Mouse (Mus musculus) midbrain, embryonic 16.5 days (tissue): ENCODE measurements around the gene Cpz. TPM values are rescaled to one million over a fixed set of nuclear protein-coding genes. Genes with fewer than 3 reads are reported as not detected.

Experiments
- ATAC-seq: fragments of 200-750 bp; cut with Nextera tagmentation; 2 replicates; pipeline ENCODE4 v1.8.0; 2017; ENCODE audit warnings: moderate TSS enrichment
- H3K27ac ChIP-seq: fragments of 300-500 bp; sonication (generic); 2 replicates; pipeline ENCODE4 v1.5.1; 2014; ENCODE audit warnings: mild to moderate bottlenecking, low read length, mixed read lengths
- H3K27me3 ChIP-seq: fragments of 300-500 bp; sonication (generic); 2 replicates; pipeline ENCODE4 v1.6.1; 2014; ENCODE audit warnings: low read depth, low read length, mixed read lengths; ENCODE audit not compliant: control insufficient read depth, insufficient read depth
- H3K36me3 ChIP-seq: fragments of 300-500 bp; sonication (generic); 2 replicates; pipeline ENCODE4 v1.6.1; 2014; ENCODE audit warnings: mild to moderate bottlenecking, low read length, moderate library complexity, mixed read lengths; ENCODE audit not compliant: control insufficient read depth, insufficient read depth
- H3K4me1 ChIP-seq: fragments of 300-500 bp; sonication (generic); 2 replicates; pipeline ENCODE4 v1.6.1; 2014; ENCODE audit warnings: mild to moderate bottlenecking, low read length, mixed read lengths; ENCODE audit not compliant: control insufficient read depth, insufficient read depth
- H3K4me2 ChIP-seq: fragments of 300-500 bp; sonication (generic); 2 replicates; pipeline ENCODE4 v1.6.1; 2014; ENCODE audit warnings: mild to moderate bottlenecking, low read length, mixed read lengths
- H3K4me3 ChIP-seq: fragments of 300-500 bp; sonication (generic); 2 replicates; pipeline ENCODE4 v1.5.1; 2014; ENCODE audit warnings: low read depth, mild to moderate bottlenecking, low read length, moderate library complexity, mixed read lengths
- H3K9ac ChIP-seq: fragments of 300-500 bp; sonication (generic); 2 replicates; pipeline ENCODE4 v1.6.1; 2014; ENCODE audit warnings: low read depth, low read length, mixed read lengths
- H3K9me3 ChIP-seq: fragments of 300-500 bp; sonication (generic); replicated peaks from 2 replicates; pipeline ENCODE4 v1.6.1; 2014; ENCODE audit warnings: mild to moderate bottlenecking, low read length, mixed read lengths; ENCODE audit not compliant: control insufficient read depth, poor library complexity, severe bottlenecking
- WGBS: fragments of 180-500 bp; shearing (Covaris S2); extraction: QIAGEN DNeasy Blood & Tissue Kit; methylation state at CpG from one replicate; pipeline ENCODE4 v1.1.7; 2014; 5-methylcytosine and 5-hydroxymethylcytosine counted together
- polyA plus RNA-seq: library from polyadenylated mRNA; unstranded; fragments of >200 nt; fragmentation: Nextera tagmentation; extraction: Ambion mirVana; gene quantifications from 2 replicates; pipeline ENCODE4 v1.2.1, GENCODE M21; 2015

Gene Cpz
- polyA plus RNA-seq, 1 experiment from 2014 or later: 1.5 TPM

DNA sequence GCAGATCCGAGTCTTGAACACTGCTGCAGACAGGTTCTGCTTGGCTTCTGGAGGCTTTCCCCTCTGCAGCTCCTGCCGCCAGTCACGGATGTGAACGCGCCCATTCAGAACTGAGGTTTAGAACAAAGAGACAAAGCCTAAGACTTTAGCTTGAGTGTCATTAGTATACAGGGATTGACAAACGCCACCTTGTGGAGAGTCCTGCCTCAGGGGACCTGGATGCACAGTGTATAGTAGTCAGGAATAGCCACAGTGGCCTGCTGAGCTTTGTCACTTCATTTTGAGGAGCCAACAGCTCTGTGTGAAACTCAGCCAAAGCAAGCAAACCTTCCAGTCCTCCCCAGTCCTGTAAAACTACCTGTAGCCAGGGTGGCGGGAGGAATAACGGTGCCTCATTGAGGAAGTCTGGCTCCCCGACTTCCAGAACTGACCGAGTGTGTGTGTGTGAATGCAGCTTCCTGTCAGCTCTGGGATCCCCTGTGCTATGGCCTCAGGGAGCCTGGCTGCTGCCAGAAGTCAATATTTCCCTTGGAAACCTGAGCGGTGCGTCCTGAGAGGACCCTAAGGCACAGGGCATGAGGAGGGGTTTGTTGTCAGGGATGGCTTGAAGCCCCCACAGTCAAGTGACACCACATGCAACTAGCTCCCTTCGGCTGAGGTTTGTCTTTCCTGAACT lies 32.6 kb upstream of the Cpz start:
- peaks cover 20% of the 10 kb centered on the region for H3K36me3 ChIP-seq
- H3K4me2 ChIP-seq: no peak overlapping the region
- WGBS: 61% methylated on average over 13 of the region's 13 CpGs
- H3K27ac ChIP-seq: no peak overlapping the region; the same call in 1 of the 2 replicates
- no peaks in the 10 kb centered on the region for H3K9me3 ChIP-seq
- ATAC-seq: no peak
- H3K27me3 ChIP-seq: no peaks in the 10 kb centered on the region
- H3K9ac ChIP-seq: no peak overlapping the region
- H3K4me1 ChIP-seq: no peaks in the 10 kb centered on the region
- H3K4me3 ChIP-seq: no peak overlapping the region

DNA sequence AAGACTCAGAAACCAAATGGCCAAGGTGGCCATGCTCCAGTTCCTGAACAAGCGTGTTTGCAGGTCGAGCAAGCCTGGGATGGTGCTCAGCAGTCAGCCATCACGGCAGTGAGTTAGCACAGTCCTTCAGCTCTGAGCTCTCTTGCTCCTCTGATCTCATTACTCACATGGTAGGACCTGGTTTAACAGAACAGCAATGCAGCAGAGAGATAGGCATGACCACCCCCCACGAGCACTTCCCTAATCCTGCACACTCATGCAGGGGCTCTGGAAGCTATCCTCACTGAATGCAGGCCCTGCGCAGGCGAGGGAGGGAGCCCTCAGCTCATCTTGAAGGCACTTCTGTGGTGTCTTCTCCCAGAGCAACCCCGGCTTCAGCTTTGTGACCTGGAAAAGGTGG lies 30.9 kb upstream of the Cpz start:
- H3K4me2 ChIP-seq: no peak overlapping the region
- no peaks in the 10 kb centered on the region for H3K9me3 ChIP-seq
- WGBS: 86% methylated on average over 7 of the region's 7 CpGs
- peaks cover 17% of the 10 kb centered on the region for H3K36me3 ChIP-seq
- no peak overlapping the region for H3K4me3 ChIP-seq
- H3K4me1 ChIP-seq: no peaks in the 10 kb centered on the region
- ATAC-seq: no peak
- H3K9ac ChIP-seq: no peak overlapping the region
- H3K27me3 ChIP-seq: no peaks in the 10 kb centered on the region
- no peak overlapping the region for H3K27ac ChIP-seq

DNA sequence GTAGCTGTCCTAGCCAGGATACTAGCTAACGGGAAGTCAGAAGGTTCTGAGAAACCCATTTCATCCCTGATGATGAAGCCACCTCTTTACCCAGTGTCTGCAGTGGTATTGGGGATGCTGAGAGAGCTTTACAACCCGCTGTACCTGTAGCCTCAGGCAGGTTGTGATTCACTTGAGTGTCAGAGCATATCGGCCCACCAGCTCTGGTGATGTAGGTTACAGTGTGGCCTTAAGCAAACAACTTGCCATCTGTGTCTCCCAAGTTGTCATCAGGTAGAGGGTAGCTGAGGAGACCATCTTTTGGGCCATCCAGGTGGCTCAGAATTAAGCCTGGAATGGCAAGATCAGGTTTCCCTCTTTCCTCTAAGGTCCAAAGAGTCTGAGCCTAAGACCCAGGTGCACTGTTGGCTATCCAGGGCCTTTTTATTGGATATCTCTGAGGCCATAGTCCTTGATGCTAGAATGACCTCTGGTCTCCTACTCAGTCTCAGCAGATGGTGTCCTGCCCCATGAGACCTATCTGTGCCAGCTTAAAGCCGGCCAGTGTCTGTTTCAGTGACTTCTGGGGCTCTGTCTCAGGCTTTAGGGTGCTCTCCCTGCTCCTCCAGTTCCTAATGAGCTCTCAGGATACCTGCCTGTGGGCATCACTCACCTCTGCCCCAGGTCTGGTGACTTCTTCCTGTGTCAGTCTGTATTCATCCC lies 27.5 kb upstream of the Cpz start:
- WGBS: 78% methylated on average over 4 of the region's 4 CpGs
- no peak for ATAC-seq
- peaks cover 14% of the 10 kb centered on the region for H3K36me3 ChIP-seq
- no peak overlapping the region for H3K4me2 ChIP-seq
- H3K27me3 ChIP-seq: no peaks in the 10 kb centered on the region
- no peak overlapping the region for H3K9ac ChIP-seq
- H3K4me1 ChIP-seq: no peaks in the 10 kb centered on the region
- no peak overlapping the region for H3K4me3 ChIP-seq
- no peak overlapping the region for H3K27ac ChIP-seq
- no peaks in the 10 kb centered on the region for H3K9me3 ChIP-seq

DNA sequence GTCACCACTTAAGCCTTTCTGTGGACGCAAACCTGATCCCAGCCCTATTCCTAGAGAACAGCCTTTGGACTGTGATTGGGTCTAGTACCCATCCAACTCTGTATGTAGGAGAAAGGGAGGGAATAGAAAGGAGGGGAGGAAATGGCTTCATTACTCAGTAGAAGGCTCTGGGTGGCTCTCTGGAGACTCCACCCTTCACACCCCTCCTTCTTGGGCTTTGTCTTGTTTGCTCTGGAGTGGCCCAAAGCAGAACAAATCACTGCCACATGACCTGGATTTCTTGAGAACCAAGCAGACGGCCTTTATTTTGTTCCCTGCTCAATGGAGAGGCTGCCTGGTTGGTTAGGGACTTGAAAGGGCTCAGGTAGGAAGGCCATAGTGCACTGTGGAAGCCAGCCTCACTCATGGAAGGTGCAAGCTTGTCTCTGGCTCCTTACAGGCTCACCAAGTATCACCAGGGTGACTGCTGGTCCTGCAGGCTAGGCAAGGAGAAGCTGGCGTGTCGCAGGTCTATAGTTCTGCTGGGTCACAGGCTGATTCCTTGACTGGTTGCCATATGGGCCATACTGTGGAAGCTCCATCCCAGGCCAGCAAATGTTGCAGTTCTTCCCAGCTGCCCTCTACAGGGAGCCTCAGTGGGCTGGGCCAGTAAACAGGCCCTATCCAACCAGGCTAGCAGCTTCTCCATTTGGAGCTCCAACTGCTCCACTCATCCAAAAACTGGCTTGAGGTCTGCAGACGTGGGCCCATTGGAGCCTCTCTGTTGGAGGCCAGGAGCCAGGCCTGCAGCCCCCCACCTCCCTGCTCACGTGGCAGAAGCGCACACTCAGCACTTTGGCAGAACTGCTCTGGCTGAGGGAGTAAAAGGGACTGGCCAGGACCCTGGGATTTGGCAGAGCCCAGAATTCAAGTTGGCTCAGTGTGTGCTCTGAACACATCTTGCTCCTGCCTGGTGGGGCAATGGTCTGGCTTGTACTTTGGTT lies 26.6 kb upstream of the Cpz start:
- H3K27me3 ChIP-seq: no peaks in the 10 kb centered on the region
- no peaks in the 10 kb centered on the region for H3K4me1 ChIP-seq
- peaks cover 13% of the 10 kb centered on the region for H3K36me3 ChIP-seq
- no peak overlapping the region for H3K4me3 ChIP-seq
- WGBS: 53% methylated on average over 7 of the region's 7 CpGs
- no peak overlapping the region for H3K4me2 ChIP-seq
- H3K9me3 ChIP-seq: no peaks in the 10 kb centered on the region
- H3K27ac ChIP-seq: no peak overlapping the region
- no peak overlapping the region for H3K9ac ChIP-seq
- no peak for ATAC-seq

DNA sequence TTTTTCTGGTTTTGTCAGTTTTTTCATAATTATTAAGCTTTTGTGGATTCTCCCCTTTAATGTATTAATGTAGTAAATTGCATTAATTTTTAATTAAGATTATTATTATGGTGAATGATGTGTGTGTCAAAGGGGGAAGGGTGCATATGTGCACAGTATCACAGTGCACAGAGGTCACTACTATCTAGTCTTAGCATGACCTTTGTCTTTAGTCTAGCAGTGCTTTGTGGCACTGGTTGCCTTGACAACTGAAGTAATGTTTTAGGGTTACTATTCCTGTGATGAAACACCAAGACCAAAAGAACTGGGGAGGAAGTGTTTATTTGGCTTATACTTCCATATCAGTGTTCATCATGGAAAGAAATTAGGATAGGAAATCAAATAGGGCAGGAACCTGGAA lies 20.6 kb upstream of the Cpz start:
- no peak overlapping the region for H3K9ac ChIP-seq
- no peak overlapping the region for H3K4me2 ChIP-seq
- H3K36me3 ChIP-seq: no peaks in the 10 kb centered on the region
- no peaks in the 10 kb centered on the region for H3K4me1 ChIP-seq
- ATAC-seq: no peak
- H3K9me3 ChIP-seq: no peaks in the 10 kb centered on the region
- no peak overlapping the region for H3K4me3 ChIP-seq
- H3K27me3 ChIP-seq: no peaks in the 10 kb centered on the region
- H3K27ac ChIP-seq: no peak overlapping the region

DNA sequence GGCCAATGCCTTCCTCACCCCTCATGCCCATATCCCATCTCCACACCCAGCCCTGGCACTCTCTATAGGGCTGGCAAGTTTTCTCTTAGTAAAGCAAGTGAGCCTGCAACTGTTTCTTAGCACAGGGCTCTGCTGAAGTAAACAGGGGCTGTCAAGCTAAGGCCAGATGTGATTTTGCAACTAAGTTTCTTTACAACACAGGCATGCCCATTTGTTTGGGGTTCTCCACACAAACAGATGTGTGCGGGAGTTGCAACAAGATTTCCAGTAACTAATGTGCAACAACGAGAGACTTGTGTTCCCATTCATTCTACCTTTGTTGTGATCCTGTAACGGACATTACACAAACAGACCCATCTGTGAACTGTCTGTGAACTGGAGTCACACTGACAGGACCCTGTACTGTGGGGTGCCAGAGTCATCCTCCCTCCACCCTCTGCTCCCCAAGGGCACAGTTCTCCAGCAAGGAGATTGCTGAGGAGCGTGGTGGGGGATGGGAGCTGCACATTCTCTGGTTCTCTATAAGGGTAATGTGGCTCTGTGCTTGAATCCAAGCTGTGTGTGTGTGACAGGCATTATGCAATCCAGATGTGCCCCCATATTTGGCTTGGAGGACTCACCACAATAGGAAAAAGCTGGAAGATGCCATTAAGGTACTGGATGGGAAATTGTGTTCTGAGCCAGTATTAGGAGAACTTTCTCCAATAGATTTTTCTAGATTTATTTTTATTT lies 15.7 kb upstream of the Cpz start:
- Histone ChIP-seq H3K9me3 (no peaks in the 10 kb centered on the region), H3K4me2 (no peak overlapping the region), H3K27me3 (no peaks in the 10 kb centered on the region), H3K27ac (no peak overlapping the region), H3K9ac (no peak overlapping the region), H3K36me3 (no peaks in the 10 kb centered on the region), H3K4me1 (no peaks in the 10 kb centered on the region), H3K4me3 (no peak overlapping the region)
- ATAC-seq: no peak
- WGBS: 78% methylated on average over 4 of the region's 4 CpGs

DNA sequence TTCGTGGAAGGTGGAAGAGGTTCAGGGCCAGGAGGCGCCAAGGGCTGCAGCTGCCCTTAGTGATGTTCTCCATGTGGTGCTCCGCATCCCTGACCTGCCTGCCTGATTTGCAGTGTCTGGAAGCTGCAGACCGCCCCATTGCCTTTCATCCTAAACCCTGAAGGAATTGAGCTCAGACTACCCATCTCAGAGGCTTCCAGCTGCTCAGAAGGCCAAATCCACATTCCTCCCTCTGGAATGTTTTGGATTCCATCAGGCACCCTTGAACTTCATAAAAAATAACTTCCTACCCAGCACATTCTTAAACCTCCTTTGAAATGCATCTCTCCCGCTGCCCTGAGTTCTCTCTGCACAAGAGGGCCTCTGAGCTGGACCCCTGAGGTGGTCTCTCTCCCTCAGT lies 15.1 kb upstream of the Cpz start:
- Histone ChIP-seq H3K9me3 (no peaks in the 10 kb centered on the region), H3K9ac (no peak overlapping the region), H3K4me3 (no peak overlapping the region), H3K36me3 (no peaks in the 10 kb centered on the region), H3K27me3 (no peaks in the 10 kb centered on the region), H3K4me1 (no peaks in the 10 kb centered on the region), H3K4me2 (no peak overlapping the region), H3K27ac (no peak overlapping the region)
- no peak for ATAC-seq
- 64% methylated on average over 5 of the region's 5 CpGs for WGBS

DNA sequence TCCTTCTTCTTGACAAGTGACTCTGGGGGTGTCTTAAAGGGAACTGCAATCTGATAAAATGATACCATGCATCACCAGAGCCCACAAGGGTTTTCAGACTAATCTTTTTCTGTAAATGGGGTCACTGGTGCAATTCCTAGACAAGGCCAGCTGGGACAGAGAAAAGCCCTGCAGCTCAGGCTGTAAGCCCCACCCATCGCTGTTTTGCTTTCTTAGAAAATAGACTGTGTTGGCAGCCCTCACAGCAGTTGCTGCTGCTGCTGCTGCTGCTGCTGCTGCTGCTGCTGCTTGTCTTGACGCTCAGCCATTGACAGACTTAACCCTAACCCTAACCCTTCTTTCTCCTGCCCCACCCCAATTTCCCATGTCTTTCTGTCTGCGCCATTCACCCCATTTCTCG lies 14.1 kb upstream of the Cpz start:
- no peak overlapping the region for H3K4me3 ChIP-seq
- no peak overlapping the region for H3K27ac ChIP-seq
- ATAC-seq: no peak
- H3K4me1 ChIP-seq: no peaks in the 10 kb centered on the region
- no peaks in the 10 kb centered on the region for H3K9me3 ChIP-seq
- H3K4me2 ChIP-seq: no peak overlapping the region
- no peak overlapping the region for H3K9ac ChIP-seq
- 53% methylated on average over 4 of the region's 4 CpGs for WGBS
- H3K27me3 ChIP-seq: no peaks in the 10 kb centered on the region
- no peaks in the 10 kb centered on the region for H3K36me3 ChIP-seq
